Mouse (Mus musculus) lung, embryonic 15.5 days (tissue): ENCODE results near the gene Gm3839. TPM values are rescaled to one million over a fixed set of nuclear protein-coding genes. Genes with fewer than 3 reads are reported as not detected.
"Not testable (repeated sequence)": the region's sequence is repeated elsewhere in the genome, so short reads cannot be mapped to it uniquely, and the experiment has no call there.

Experiments
- ATAC-seq: fragments of 200-750 bp; cut with Nextera tagmentation; 2 replicates; pipeline ENCODE4 v1.8.0; 2017; ENCODE audit warnings: moderate number of reproducible peaks, borderline replicate concordance; ENCODE audit not compliant: low FRiP score, low TSS enrichment; ENCODE audit errors: extremely low read depth
- H3K27ac ChIP-seq: fragments of 300-500 bp; sonication (generic); 2 replicates; pipeline ENCODE4 v1.5.1; 2015; ENCODE audit warnings: moderate library complexity, mild to moderate bottlenecking, inconsistent platforms
- H3K27me3 ChIP-seq: fragments of 300-500 bp; sonication (generic); 2 replicates; pipeline ENCODE4 v1.6.1; 2015; ENCODE audit warnings: inconsistent platforms
- H3K36me3 ChIP-seq: fragments of 300-500 bp; sonication (generic); 2 replicates; pipeline ENCODE4 v1.6.1; 2015; ENCODE audit warnings: inconsistent platforms
- H3K4me1 ChIP-seq: fragments of 300-500 bp; sonication (generic); 2 replicates; pipeline ENCODE4 v1.6.1; 2015; ENCODE audit warnings: inconsistent platforms
- H3K4me2 ChIP-seq: fragments of 300-500 bp; sonication (generic); 2 replicates; pipeline ENCODE4 v1.6.1; 2015; ENCODE audit warnings: inconsistent platforms, mild to moderate bottlenecking, moderate library complexity
- H3K4me3 ChIP-seq: fragments of 300-500 bp; sonication (generic); 2 replicates; pipeline ENCODE4 v1.5.1; 2015; ENCODE audit warnings: mild to moderate bottlenecking, inconsistent platforms
- H3K9ac ChIP-seq: fragments of 300-500 bp; sonication (generic); 2 replicates; pipeline ENCODE4 v1.6.1; 2015; ENCODE audit warnings: inconsistent platforms
- H3K9me3 ChIP-seq: fragments of 300-500 bp; sonication (generic); 2 replicates; pipeline ENCODE4 v1.6.1; 2016; ENCODE audit warnings: inconsistent platforms
- WGBS: fragments of 180-500 bp; shearing (Covaris S2); methylation state at CpG from one replicate; pipeline ENCODE4 v1.1.7; 2015; 5-methylcytosine and 5-hydroxymethylcytosine counted together
- polyA plus RNA-seq: library from polyadenylated mRNA; unstranded; fragments of >200 nt; fragmentation: Nextera tagmentation; extraction: Ambion mirVana; gene quantifications from 2 replicates; pipeline ENCODE4 v1.2.1, GENCODE M21; 2015

Gene Gm3839
- 1.2 and 1.5 TPM in 2 replicates for polyA plus RNA-seq

DNA sequence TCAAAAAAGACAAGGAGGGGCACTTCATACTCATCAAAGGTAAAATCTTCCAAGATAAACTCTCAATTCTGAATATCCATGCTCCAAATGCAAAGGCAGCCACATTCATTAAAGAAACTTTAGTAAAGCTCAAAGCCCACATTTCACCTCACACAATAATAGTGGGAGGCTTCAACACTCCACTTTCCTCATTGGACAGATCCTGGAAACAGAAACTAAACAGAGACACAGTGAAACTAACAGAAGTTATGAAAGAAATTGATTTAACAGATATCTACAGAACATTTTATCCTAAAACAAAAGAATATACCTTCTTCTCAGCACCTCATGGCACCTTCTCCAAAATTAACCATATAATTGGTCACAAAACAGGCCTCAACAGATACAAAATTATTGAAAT, at the start of gene Gm3839:
Gm3839 (minus strand) TSS at position 101 of the 400 bp plus-strand sequence.
- not testable (repeated sequence) for H3K27me3 ChIP-seq, ATAC-seq

DNA sequence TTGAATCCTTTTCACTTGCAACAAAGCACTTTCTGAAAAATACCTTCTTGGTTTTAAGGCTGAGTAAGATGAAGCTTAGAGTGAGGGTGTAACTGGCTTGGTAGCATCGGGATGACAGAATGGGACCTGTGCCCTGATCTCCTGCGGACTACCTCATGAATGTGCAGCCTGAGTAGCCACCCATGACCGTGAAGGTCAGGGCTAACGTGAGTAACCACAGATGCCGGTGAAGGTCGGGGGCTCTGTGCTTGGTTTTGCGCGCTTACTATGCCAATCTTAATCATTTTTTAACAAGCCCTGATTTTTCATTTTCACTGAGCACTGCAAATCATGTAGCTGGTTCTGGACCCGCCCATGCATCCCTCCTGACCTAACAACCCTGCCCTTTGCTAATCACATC, 49.1 kb upstream of the Gm3839 start:
- H3K9ac ChIP-seq: no peak overlapping the region
- H3K27ac ChIP-seq: no peak overlapping the region
- no peaks in the 10 kb centered on the region for H3K27me3 ChIP-seq
- no peak overlapping the region for H3K4me3 ChIP-seq
- H3K9me3 ChIP-seq: no peaks in the 10 kb centered on the region
- H3K36me3 ChIP-seq: no peaks in the 10 kb centered on the region
- WGBS: 77% methylated on average over 9 of the region's 9 CpGs
- H3K4me1 ChIP-seq: no peaks in the 10 kb centered on the region
- H3K4me2 ChIP-seq: no peak overlapping the region
- no peak for ATAC-seq

More for the DNA sequence above, at the start of gene Gm3839:
- not testable (repeated sequence) for H3K27ac ChIP-seq, H3K9ac ChIP-seq, H3K9me3 ChIP-seq, H3K4me2 ChIP-seq, H3K36me3 ChIP-seq, H3K4me1 ChIP-seq, H3K4me3 ChIP-seq

DNA sequence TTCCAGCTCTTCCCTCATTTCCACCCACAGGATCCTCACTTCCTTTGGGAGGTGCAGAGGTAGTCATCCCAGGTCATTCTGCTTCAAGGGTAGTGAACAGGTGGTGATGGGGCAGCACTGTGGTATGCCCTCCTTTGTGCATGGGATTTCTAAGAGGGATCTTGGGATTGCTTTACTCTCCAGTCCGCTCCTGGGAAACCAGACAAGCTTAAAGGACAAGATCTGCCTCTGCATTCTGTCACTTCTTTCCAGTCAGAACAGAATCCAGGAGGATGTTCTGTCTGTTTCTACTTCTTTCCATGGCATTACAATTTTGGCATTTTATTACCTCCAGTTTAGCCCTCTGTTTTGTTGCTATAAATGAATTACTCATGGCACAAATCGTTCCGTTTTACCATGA, 21.3 kb upstream of the Gm3839 start:
- Histone ChIP-seq H3K9ac (no peak overlapping the region), H3K4me2 (no peak overlapping the region), H3K27me3 (no peaks in the 10 kb centered on the region), H3K9me3 (no peaks in the 10 kb centered on the region), H3K4me1 (no peaks in the 10 kb centered on the region), H3K36me3 (no peaks in the 10 kb centered on the region), H3K4me3 (no peak overlapping the region), H3K27ac (no peak overlapping the region)
- ATAC-seq: no peak
- 89% methylated on average over 3 of the region's 3 CpGs for WGBS

DNA sequence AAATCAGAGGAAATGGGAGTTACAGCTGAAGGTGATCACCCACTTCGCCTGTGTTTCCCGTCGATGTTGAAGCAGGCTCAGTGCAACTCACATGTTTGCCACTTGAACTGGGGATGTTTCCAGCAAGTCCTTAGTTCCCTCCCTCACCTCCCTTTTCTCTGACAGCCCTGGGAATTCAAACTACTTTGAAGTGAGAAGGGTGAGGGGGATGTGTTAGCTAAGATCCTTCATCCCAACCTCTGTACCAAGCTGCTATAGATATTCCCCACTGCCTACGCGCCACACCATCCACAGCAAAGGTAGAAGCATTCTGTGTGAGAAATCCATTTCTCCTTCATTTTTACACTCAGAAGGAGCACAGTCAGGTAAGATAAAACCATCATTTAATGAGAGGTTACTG, 18.7 kb upstream of the Gm3839 start:
- Histone ChIP-seq H3K36me3 (no peaks in the 10 kb centered on the region), H3K27me3 (no peaks in the 10 kb centered on the region), H3K9me3 (no peaks in the 10 kb centered on the region), H3K4me2 (no peak overlapping the region), H3K9ac (no peak overlapping the region), H3K4me3 (no peak overlapping the region), H3K27ac (no peak overlapping the region), H3K4me1 (no peaks in the 10 kb centered on the region)
- ATAC-seq: no peak
- WGBS: 67% methylated on average over 5 of the region's 5 CpGs

DNA sequence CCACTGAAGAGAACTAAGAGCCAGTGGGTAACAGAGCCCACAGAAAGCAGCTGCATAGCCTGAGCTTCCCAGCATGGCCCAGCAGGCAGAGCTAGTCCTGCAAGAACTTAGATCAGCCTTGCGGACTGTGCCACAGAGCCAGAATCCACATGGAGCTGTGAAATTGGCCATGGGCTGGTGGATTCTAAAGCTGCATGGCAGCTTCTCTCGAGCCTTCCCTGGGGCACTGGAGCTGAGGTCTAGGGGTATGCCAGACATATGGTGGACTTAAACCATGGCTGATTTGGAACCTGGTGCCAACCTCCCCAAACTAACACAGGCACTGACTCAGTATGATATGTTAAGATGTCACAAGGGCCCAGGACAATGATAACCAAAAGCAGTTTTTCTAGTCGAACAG, 10.4 kb downstream of the Gm3839 start:
- H3K4me2 ChIP-seq: no peak overlapping the region
- no peak for ATAC-seq
- H3K9me3 ChIP-seq: no peaks in the 10 kb centered on the region
- H3K4me3 ChIP-seq: no peak overlapping the region
- H3K36me3 ChIP-seq: no peaks in the 10 kb centered on the region
- WGBS: 67% methylated on average over 3 of the region's 3 CpGs
- no peaks in the 10 kb centered on the region for H3K4me1 ChIP-seq
- H3K27me3 ChIP-seq: no peaks in the 10 kb centered on the region
- H3K27ac ChIP-seq: no peak overlapping the region
- no peak overlapping the region for H3K9ac ChIP-seq

DNA sequence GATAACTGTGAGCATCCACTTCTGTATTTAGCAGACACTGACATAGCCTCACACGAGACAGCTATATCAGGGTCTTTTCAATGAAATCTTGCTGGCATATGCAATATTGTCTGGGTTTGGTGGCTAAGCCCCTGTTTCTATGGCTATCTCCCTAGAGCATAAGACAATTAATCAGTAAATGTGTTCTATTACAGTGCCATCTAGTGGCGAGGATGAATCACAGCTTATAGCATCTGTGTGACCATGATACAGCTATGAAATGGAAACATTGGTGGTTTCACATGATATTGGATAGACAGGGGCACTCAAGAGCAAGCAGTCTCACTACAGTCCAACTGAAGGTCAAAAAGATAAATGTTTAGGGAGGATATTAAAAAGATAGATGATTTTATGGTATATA, 26.5 kb downstream of the Gm3839 start:
- ATAC-seq: no peak
- no peak overlapping the region for H3K27ac ChIP-seq
- no peak overlapping the region for H3K4me3 ChIP-seq
- no peaks in the 10 kb centered on the region for H3K4me1 ChIP-seq
- no peaks in the 10 kb centered on the region for H3K36me3 ChIP-seq
- no peaks in the 10 kb centered on the region for H3K27me3 ChIP-seq
- no peak overlapping the region for H3K9ac ChIP-seq
- H3K9me3 ChIP-seq: no peaks in the 10 kb centered on the region
- H3K4me2 ChIP-seq: no peak overlapping the region
- 45% methylated on average over 2 of the region's 2 CpGs for WGBS

DNA sequence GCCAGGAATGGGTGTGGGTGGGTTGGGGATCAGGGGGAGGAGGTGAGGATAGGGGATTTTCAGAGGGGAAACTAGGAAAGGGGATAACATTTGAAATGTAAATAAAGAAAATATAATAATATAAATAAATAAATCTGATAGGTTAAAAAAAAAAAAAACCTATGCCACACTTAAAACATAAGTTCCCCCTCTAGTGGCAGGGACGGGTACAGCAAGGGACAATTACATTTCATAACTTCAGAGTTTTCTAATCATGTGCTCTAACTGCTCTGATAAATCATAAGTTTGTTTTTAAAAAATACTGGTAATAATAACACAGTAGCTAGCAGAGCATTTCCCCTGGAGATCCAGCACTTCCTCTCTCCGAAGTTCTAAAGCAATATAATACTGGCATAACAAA, 49.4 kb downstream of the Gm3839 start:
- H3K4me1 ChIP-seq: no peaks in the 10 kb centered on the region
- H3K4me3 ChIP-seq: no peak overlapping the region
- H3K4me2 ChIP-seq: no peak overlapping the region
- no peak for ATAC-seq
- no peaks in the 10 kb centered on the region for H3K36me3 ChIP-seq
- no peak overlapping the region for H3K27ac ChIP-seq
- H3K27me3 ChIP-seq: no peaks in the 10 kb centered on the region
- no peaks in the 10 kb centered on the region for H3K9me3 ChIP-seq
- 22% methylated on average over 2 of the region's 2 CpGs for WGBS
- no peak overlapping the region for H3K9ac ChIP-seq

DNA sequence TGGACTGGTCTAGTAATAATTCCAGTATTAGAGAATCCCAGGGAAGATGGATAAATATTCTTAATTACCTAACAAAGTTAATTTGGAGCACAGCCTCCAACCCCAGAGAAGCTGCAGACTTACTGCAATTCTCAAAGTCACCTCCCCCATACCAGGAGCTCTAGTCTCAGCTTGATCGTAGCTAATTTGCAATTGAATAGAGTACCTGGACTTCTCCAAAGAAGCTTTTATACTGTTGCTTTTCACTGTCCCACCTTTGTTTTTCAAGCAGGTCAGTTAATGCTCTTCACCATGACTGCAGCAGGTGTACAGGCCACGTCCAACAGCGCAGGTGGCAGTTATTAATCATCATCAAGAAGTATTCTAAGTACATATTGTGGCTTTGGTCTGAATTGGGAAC, 68.6 kb downstream of the Gm3839 start:
- 75% methylated on average over 3 of the region's 3 CpGs for WGBS
- ATAC-seq: not testable (repeated sequence)

DNA sequence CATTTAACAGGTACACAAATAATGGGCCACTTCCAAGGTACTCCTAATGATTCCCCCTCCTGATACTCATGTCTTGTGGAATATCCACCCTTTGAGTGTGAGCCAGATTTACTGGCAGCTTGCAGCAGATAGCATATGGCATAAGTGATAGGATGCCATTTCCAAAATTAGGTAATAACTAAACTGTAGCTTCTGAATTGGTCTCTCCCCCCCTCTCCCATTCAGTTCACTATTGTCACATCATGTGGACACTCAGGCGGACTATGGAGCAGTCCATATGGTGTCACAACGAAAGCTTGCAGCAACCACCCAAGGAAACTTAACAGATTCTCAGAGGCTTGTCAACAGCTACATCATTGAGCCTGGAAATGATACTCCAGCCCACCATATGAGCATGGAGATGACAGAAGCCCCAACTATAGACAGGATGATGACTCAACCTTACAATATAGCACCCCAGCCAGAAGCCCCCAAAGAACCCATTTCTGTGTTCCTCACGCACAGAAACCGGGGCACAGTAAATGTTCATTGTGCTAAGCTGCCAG, 99.3 kb downstream of the Gm3839 start:
- WGBS: 93% methylated on average over 4 of the region's 4 CpGs
- Histone ChIP-seq H3K9me3 (no peaks in the 10 kb centered on the region), H3K9ac (no peak overlapping the region), H3K27me3 (no peaks in the 10 kb centered on the region), H3K4me1 (no peaks in the 10 kb centered on the region), H3K36me3 (no peaks in the 10 kb centered on the region), H3K27ac (no peak overlapping the region), H3K4me3 (no peak overlapping the region), H3K4me2 (no peak overlapping the region)
- ATAC-seq: no peak

More for the DNA sequence above, 68.6 kb downstream of the Gm3839 start:
- H3K36me3 ChIP-seq, H3K4me3 ChIP-seq, H3K4me2 ChIP-seq, H3K27ac ChIP-seq, H3K9ac ChIP-seq, H3K4me1 ChIP-seq, H3K27me3 ChIP-seq, H3K9me3 ChIP-seq: not testable (repeated sequence)

DNA sequence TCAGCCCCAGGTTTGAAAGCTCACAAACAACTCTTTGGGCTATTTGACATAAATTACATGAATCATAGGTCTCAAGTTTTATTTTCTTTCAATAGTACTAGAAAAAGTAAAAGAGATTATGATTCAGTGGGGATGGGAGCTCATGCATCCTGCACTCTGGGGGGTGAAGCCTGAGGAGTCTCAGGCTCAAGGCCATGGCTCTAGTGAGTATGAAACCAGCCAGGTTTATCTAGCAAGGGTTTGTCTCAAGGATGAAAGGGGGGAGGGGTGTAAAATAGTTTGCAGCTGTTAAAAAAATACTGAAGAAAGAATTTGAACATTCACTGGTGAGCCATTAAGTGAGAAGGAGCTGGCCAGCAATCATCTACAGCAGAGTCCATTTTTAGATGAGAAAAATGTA, 108.5 kb downstream of the Gm3839 start:
- no peak for ATAC-seq
- no peaks in the 10 kb centered on the region for H3K9me3 ChIP-seq
- no peaks in the 10 kb centered on the region for H3K36me3 ChIP-seq
- no peak overlapping the region for H3K27ac ChIP-seq
- H3K4me3 ChIP-seq: no peak overlapping the region
- no peak overlapping the region for H3K4me2 ChIP-seq
- H3K9ac ChIP-seq: no peak overlapping the region
- H3K27me3 ChIP-seq: no peaks in the 10 kb centered on the region
- no peaks in the 10 kb centered on the region for H3K4me1 ChIP-seq

DNA sequence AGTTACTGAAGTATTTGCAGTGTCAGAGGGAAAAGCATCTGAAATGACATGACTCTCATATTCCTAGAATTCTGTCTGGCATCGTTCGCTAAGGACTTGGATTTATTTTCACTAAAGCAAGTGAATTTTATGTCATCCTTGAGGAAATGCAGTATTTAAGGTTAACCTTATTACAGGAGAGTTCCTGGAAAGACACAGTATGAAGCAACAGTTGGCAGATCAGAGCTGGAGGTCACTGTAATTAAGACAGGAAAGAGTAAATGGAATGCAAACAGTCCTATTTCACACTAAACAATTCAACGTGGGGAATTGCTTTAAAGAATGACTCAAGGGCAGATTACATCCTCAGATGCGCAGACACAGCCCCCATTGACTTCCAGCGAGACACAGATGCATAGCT, 112.0 kb downstream of the Gm3839 start:
- Histone ChIP-seq H3K9ac (no peak overlapping the region), H3K4me3 (no peak overlapping the region), H3K4me1 (no peaks in the 10 kb centered on the region), H3K27me3 (no peaks in the 10 kb centered on the region), H3K27ac (no peak overlapping the region), H3K9me3 (no peaks in the 10 kb centered on the region), H3K4me2 (no peak overlapping the region), H3K36me3 (no peaks in the 10 kb centered on the region)
- 51% methylated on average over 5 of the region's 5 CpGs for WGBS
- ATAC-seq: no peak

DNA sequence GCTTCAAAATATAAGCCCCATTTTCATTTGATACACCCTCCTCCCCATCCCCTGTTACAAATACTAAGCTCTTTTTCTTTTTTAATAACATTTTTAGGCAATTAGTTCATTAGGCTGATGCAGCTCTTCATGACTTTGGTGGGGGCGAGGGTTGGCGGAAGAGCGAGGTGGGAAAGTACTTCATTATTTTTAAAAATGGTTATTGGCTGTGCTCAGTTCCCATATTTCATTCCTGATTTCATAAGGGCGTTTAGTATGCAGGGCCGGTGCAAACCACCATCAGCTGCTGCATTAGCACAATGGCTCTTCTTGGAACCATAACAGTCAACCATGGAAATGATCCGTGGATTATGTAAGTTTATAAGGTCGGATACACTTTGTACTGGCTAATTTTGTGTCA, 124.4 kb downstream of the Gm3839 start:
- H3K27ac ChIP-seq: no peak overlapping the region
- no peaks in the 10 kb centered on the region for H3K27me3 ChIP-seq
- no peak overlapping the region for H3K9ac ChIP-seq
- WGBS: 85% methylated on average over 7 of the region's 7 CpGs
- no peak overlapping the region for H3K4me2 ChIP-seq
- ATAC-seq: no peak
- H3K9me3 ChIP-seq: no peaks in the 10 kb centered on the region
- no peaks in the 10 kb centered on the region for H3K36me3 ChIP-seq
- no peaks in the 10 kb centered on the region for H3K4me1 ChIP-seq
- no peak overlapping the region for H3K4me3 ChIP-seq
